Mouse (Mus musculus) mouse embryonic stem cell (cell line): ENCODE data around the gene Pqbp1.
"Not testable (repeated sequence)": the region's sequence is repeated elsewhere in the genome, so short reads cannot be mapped to it uniquely, and the experiment has no call there.

Experiments used
- in situ Hi-C, 2 experiments: fragments of 300-500 bp; cut with MboI; formaldehyde crosslinking; loops; 1 replicate in 1 of 2; 3 replicates in 1 of 2; pipeline ENCODE4 v1.14.3; 2019 to 2020; ENCODE audit warnings: low sequenced_read_pairs in 2 of 2, low pct_unique_long_range_greater_than_20kb in 1 of 2, mixed read lengths in 1 of 2; ENCODE audit not compliant: unreplicated experiment in 1 of 2

Gene Pqbp1

GRCm38 (mm10) chrX:7898880-7899874 lies at the start of gene Pqbp1, which contains the start of gene Timm17b:
TSS of gene Pqbp1 (minus strand) at chrX:7899269.
TSS of gene Timm17b (plus strand) at chrX:7899357.
- in situ Hi-C loops, result no loop called here

- in situ Hi-C loops, result no loop called here
Observed at GRCm38 (mm10) chrX:7947900-7948492, 48.9 kb upstream of the Pqbp1 start.

- in situ Hi-C loops, result no loop called here
Observed at GRCm38 (mm10) chrX:7947108-7947899, 48.2 kb upstream of the Pqbp1 start, which contains the start of gene Hdac6. TSS of gene Hdac6 (minus strand) at chrX:7947889.

GRCm38 (mm10) chrX:7945618-7946017 lies 46.5 kb upstream of the Pqbp1 start:
- in situ Hi-C loops, result no loop called here

- in situ Hi-C loops, result no loop called here
Observed at GRCm38 (mm10) chrX:7937667-7938066, 38.6 kb upstream of the Pqbp1 start.

- in situ Hi-C loops, result no loop called here
Observed at GRCm38 (mm10) chrX:7936874-7937273, 37.8 kb upstream of the Pqbp1 start.

- in situ Hi-C loops, result loop anchor here in 1 of 2 experiments (10.0 kb wide), 1 partner anchor 176 kb away; no protein-coding TSS in a partner anchor
Observed at GRCm38 (mm10) chrX:7928270-7928790, 29.3 kb upstream of the Pqbp1 start, which contains the start of gene Eras. TSS of gene Eras (minus strand) at chrX:7928607.

- in situ Hi-C loops, result loop anchor here in 1 of 2 experiments (10.0 kb wide), 1 partner anchor 178 kb away; no protein-coding TSS in a partner anchor
Observed at GRCm38 (mm10) chrX:7927116-7927515, 28.0 kb upstream of the Pqbp1 start.

GRCm38 (mm10) chrX:7926266-7926665 lies 27.2 kb upstream of the Pqbp1 start:
- in situ Hi-C loops, result loop anchor here in 1 of 2 experiments (10.0 kb wide), 1 partner anchor 179 kb away; no protein-coding TSS in a partner anchor

- in situ Hi-C loops, result loop anchor here in 1 of 2 experiments (10.0 kb wide), 1 partner anchor 183 kb away; no protein-coding TSS in a partner anchor
Observed at GRCm38 (mm10) chrX:7922032-7922431, 23.0 kb upstream of the Pqbp1 start.

GRCm38 (mm10) chrX:7919601-7920383 lies 20.7 kb upstream of the Pqbp1 start, which contains the start of gene Pcsk1n:
TSS of gene Pcsk1n (plus strand) at chrX:7919822.
- in situ Hi-C loops, result loop anchor here in 1 of 2 experiments (10.0 kb wide), 1 partner anchor 185 kb away; no protein-coding TSS in a partner anchor

- in situ Hi-C loops, result not testable (repeated sequence)
Observed at GRCm38 (mm10) chrX:7917960-7918359, 18.9 kb upstream of the Pqbp1 start.

- in situ Hi-C loops, result not testable (repeated sequence)
Observed at GRCm38 (mm10) chrX:7915669-7916068, 16.6 kb upstream of the Pqbp1 start.

GRCm38 (mm10) chrX:7910473-7910872 lies 11.4 kb upstream of the Pqbp1 start:
- in situ Hi-C loops, result loop anchor here (5.0 kb wide), 1 partner anchor 107 kb away; the partner anchor contains the start of gene Glod5 (in 2 of the 2)

GRCm38 (mm10) chrX:7909242-7909641 lies 10.2 kb upstream of the Pqbp1 start, which contains the start of gene Gm10490:
TSS of gene Gm10490 (plus strand) at chrX:7909542.
- in situ Hi-C loops, result not testable (repeated sequence)

- in situ Hi-C loops, result no loop called here
Observed at GRCm38 (mm10) chrX:7907735-7908134, 8.7 kb upstream of the Pqbp1 start, which contains the start of gene Gm10491. TSS of gene Gm10491 (minus strand) at chrX:7907835.

GRCm38 (mm10) chrX:7904441-7904840 lies 5.4 kb upstream of the Pqbp1 start:
- in situ Hi-C loops, result no loop called here
